Mouse (Mus musculus): ENCODE results near the gene Alcam. TPM values are rescaled to one million over a fixed set of nuclear protein-coding genes. Genes with fewer than 3 reads are reported as not detected.

The Alcam gene
- polyA plus RNA-seq, 1 experiment from 2014 or later = 18.2 TPM

DNA sequence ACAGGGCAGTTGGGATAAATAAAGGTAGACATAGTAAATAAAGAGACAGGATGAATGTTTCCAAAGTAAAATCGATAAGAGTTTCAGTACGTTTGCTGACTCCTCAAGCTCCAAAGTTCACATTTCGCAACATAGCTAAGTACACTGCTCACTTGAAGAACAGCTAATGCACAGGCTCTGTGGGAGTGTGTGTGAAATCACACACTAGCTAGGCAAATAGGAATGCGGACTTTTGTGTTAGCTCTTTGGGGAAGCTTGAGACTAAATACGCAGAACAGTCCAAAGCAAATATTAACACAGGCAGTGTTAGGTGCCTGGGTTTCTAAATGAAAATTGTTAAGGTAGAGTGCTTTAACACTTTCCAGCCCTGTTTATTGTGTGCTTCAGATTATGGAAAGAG, 120.2 kb downstream of the Alcam start:
- Histone ChIP-seq H3K27me3 (replicated peaks) (no peaks in the 10 kb centered on the region), H3K27ac (peak overlapping the region; percentile 48; the same call in 1 of the 2 replicates), H3K9ac (no peak overlapping the region), H3K9me3 (no peaks in the 10 kb centered on the region), H3K4me1 (replicated peaks) (no peaks in the 10 kb centered on the region), H3K4me3 (replicated peaks) (no peak overlapping the region), H3K4me2 (replicated peaks) (no peak overlapping the region), H3K36me3 (no peaks in the 10 kb centered on the region)
- 52% methylated on average over 5 of the region's 5 CpGs for WGBS
- ATAC-seq = peak; percentile 97

DNA sequence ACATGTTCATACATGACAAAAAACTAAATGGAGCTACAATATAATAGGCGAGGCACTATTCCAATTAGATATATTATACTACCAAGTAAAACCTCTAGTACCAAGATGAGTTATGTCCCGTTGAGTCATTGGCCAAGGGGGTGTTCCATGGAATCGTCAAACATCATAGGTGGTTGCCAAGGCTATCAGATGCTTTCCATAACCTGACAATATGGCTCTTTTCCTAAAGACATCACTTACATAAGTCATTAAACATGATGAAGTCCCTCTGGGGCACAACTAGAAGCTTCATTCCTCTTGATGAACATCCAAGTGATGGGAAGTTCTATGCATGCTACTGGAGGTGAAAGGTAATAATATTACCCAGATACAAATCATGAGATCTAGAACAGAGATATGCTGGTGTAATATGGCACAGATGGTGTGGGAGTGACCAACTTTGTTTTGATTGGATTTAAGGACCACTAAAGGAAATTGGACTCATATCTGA, 122.5 kb downstream of the Alcam start:
- Histone ChIP-seq H3K9me3 (no peaks in the 10 kb centered on the region), H3K27ac (no peak overlapping the region), H3K4me1 (replicated peaks) (no peaks in the 10 kb centered on the region), H3K4me3 (replicated peaks) (no peak overlapping the region), H3K9ac (no peak overlapping the region), H3K27me3 (replicated peaks) (no peaks in the 10 kb centered on the region), H3K36me3 (no peaks in the 10 kb centered on the region), H3K4me2 (replicated peaks) (no peak overlapping the region)
- 87% methylated on average over 3 of the region's 3 CpGs for WGBS
- ATAC-seq = no peak

DNA sequence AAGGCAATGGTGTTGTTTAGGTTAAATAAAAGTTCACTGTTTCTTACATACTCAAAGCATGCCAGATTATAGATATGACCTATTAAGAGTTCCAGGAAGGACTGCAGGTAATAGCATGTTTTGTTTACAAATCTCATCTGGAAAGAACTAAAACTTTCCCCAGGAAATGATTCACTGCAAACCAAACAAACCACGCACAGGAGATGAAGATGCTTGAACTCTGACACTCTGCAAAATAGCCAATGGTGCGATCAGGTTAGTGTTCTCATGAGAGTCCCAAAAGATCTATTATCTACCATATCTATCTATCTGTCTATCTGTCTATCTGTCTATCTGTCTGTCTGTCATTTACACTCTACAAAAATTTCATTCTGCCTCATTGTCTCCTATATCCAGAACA, 124.5 kb downstream of the Alcam start:
- Histone ChIP-seq H3K36me3 (no peaks in the 10 kb centered on the region), H3K4me3 (replicated peaks) (no peak overlapping the region), H3K4me1 (replicated peaks) (no peaks in the 10 kb centered on the region), H3K27me3 (replicated peaks) (no peaks in the 10 kb centered on the region), H3K27ac (no peak overlapping the region), H3K4me2 (replicated peaks) (no peak overlapping the region), H3K9me3 (no peaks in the 10 kb centered on the region), H3K9ac (no peak overlapping the region)
- WGBS = 30% methylated on average over 2 of the region's 2 CpGs
- ATAC-seq = no peak

DNA sequence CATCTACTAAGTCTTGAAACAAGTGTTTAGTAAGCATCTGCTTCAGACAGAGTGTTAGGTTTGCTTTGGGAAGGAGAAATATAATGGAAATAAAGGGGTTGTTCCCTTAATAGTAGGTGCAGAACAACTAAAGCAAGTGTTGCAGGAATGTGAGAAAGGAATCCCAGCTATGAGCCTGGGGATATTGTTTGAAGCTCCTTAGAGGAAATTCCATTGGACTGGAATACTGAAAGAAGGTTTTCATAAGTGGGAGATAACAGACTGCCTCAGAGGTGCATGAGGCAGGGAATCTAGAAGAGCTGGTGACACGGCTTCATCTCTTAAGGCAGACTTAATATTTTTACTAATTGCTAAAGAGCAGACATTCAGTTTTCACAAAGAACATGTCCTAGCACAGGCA, 134.6 kb downstream of the Alcam start:
- H3K9me3 ChIP-seq = no peaks in the 10 kb centered on the region
- H3K36me3 ChIP-seq = no peaks in the 10 kb centered on the region
- 65% methylated on average over 1 of the region's 1 CpGs for WGBS
- no peak overlapping the region for H3K9ac ChIP-seq
- H3K4me2 ChIP-seq (replicated peaks) = no peak overlapping the region
- H3K4me1 ChIP-seq (replicated peaks) = no peaks in the 10 kb centered on the region
- H3K27me3 ChIP-seq (replicated peaks) = no peaks in the 10 kb centered on the region
- no peak for ATAC-seq
- no peak overlapping the region for H3K4me3 ChIP-seq (replicated peaks)
- no peak overlapping the region for H3K27ac ChIP-seq

DNA sequence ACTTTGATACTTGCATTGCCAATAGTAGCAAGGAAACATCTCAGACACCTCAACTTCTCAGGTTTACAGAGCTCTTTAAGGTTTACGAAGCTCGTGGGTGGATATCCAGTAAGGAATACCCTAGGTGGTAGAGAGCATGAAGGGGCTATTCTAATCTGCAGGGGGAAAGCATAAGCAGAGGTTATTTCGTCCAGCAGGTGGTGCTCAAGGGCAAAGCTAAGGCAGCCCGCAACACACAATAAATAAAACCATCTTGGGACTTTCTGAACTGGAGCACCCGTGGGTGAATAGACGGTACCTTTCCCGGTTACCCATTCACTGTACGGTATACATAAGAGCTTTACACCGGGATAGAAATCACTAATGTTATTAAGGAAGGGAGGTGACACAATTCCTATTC, 142.8 kb downstream of the Alcam start:
- H3K4me1 ChIP-seq (replicated peaks) = no peaks in the 10 kb centered on the region
- H3K4me3 ChIP-seq (replicated peaks) = no peak overlapping the region
- no peak overlapping the region for H3K27ac ChIP-seq
- no peak overlapping the region; the same call in 1 of the 2 replicates for H3K4me2 ChIP-seq (replicated peaks)
- WGBS = 20% methylated on average over 9 of the region's 9 CpGs
- H3K9me3 ChIP-seq = no peaks in the 10 kb centered on the region
- no peaks in the 10 kb centered on the region for H3K27me3 ChIP-seq (replicated peaks)
- H3K9ac ChIP-seq = no peak overlapping the region
- peak; percentile 84; the same call in 1 of the 2 replicates for ATAC-seq
- no peaks in the 10 kb centered on the region for H3K36me3 ChIP-seq

DNA sequence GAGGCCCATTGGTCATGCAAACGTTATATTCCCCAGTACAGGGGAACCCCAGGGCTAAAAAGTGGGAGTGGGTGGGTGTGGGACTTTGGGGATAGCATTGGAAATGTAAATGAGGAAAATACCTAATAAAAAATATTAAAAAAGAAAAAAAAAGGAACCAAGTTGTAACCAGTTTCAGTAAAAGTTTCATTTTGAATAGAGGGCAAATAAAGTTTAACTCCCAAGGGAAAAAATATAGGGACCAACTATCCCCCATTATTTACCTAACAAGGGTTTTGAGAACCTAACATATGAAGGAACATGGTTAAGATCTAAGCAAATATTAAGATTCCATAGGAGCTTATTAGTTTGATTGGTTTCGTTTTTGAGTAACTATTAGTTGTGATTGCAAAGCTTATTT, 146.9 kb downstream of the Alcam start:
- no peaks in the 10 kb centered on the region for H3K36me3 ChIP-seq
- no peak overlapping the region for H3K4me2 ChIP-seq (replicated peaks)
- H3K27ac ChIP-seq = no peak overlapping the region
- no peak overlapping the region for H3K4me3 ChIP-seq (replicated peaks)
- no peak overlapping the region for H3K9ac ChIP-seq
- WGBS = 84% methylated on average over 2 of the region's 2 CpGs
- no peaks in the 10 kb centered on the region for H3K27me3 ChIP-seq (replicated peaks)
- ATAC-seq = no peak
- H3K9me3 ChIP-seq = no peaks in the 10 kb centered on the region
- H3K4me1 ChIP-seq (replicated peaks) = no peaks in the 10 kb centered on the region

DNA sequence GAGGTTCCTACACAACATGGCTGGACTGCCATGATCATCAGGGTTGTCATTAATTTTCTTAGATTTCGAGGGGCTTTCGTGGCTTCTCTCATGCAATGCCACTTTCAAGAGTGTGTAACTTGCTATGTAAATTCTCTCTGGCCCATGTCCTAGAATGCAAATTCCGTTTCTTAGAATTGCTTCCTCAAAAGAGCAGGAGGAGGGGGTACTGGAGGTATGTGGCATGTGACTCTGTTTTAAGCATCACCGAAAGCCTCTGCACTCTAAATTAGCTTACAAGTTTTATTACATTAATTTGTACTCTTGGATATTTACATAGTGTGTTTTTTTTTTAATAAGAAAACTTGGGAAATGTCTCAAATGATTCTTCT, 150.4 kb downstream of the Alcam start:
- WGBS = 83% methylated on average over 4 of the region's 4 CpGs
- no peak overlapping the region for H3K4me2 ChIP-seq (replicated peaks)
- no peaks in the 10 kb centered on the region for H3K27me3 ChIP-seq (replicated peaks)
- no peak overlapping the region for H3K4me3 ChIP-seq (replicated peaks)
- H3K9ac ChIP-seq = no peak overlapping the region
- no peaks in the 10 kb centered on the region for H3K36me3 ChIP-seq
- no peak for ATAC-seq
- no peak overlapping the region for H3K27ac ChIP-seq
- H3K4me1 ChIP-seq (replicated peaks) = no peaks in the 10 kb centered on the region
- H3K9me3 ChIP-seq = no peaks in the 10 kb centered on the region

DNA sequence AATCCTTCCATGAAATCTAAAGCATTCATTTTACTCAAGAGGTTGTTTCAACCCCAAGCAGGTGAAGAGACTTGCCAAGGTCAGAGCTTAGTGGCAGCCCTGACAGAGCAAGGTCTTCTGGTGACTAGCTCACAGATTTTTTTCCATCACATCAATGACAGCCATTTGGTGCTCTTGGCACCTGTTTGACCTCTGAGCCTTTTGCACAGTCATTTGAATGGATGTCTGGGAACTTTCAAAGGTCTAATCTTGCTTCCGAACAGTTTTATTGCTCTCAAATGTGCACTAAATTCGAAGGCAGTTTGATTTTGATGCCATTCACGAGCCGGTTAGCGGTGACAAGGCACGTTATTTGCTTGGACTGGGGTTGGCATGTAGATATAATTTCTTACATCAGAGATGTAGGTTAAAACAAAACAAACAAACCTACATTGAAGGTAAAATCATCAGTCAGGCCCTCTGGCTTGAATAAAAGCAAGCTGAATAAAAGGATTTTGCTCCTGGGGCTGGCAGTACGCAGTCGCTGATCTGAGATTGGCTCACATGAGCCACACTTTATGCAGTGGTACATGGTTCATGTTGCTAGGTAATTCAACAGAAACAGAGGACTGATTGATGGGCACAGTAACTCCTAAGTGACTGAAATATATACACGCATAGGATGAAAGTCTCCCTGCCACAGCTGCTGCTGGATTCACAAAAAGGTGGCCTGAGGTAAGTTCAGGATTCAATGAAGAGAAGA, 150.9 kb downstream of the Alcam start:
- Histone ChIP-seq H3K9me3 (no peaks in the 10 kb centered on the region), H3K36me3 (no peaks in the 10 kb centered on the region), H3K4me2 (replicated peaks) (no peak overlapping the region), H3K27me3 (replicated peaks) (no peaks in the 10 kb centered on the region), H3K4me3 (replicated peaks) (no peak overlapping the region), H3K9ac (no peak overlapping the region), H3K4me1 (replicated peaks) (no peaks in the 10 kb centered on the region), H3K27ac (no peak overlapping the region)
- no peak for ATAC-seq
- 48% methylated on average over 9 of the region's 9 CpGs for WGBS

DNA sequence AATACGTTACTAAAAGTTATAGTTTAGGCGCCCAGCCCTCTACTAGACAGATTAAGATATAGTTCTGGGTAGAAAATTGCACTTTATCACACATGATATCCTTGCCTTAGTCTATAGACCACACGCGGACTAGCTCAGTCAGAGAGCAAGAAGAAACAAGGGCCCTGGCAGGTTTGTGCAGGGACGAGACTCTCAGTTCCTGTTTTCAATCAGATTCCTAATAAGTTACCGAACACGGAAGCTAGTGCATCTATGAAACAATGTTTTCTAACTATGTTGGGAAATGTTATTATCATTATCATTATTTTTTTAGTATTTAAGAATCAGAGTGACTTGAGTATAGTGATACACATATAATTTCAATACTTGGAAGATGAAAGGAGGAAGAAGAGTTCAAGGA, 152.1 kb downstream of the Alcam start:
- ATAC-seq = no peak
- no peak overlapping the region for H3K4me3 ChIP-seq (replicated peaks)
- H3K4me1 ChIP-seq (replicated peaks) = no peaks in the 10 kb centered on the region
- no peaks in the 10 kb centered on the region for H3K9me3 ChIP-seq
- no peak overlapping the region for H3K27ac ChIP-seq
- H3K4me2 ChIP-seq (replicated peaks) = no peak overlapping the region
- 82% methylated on average over 7 of the region's 7 CpGs for WGBS
- no peaks in the 10 kb centered on the region for H3K27me3 ChIP-seq (replicated peaks)
- no peak overlapping the region for H3K9ac ChIP-seq
- no peaks in the 10 kb centered on the region for H3K36me3 ChIP-seq

DNA sequence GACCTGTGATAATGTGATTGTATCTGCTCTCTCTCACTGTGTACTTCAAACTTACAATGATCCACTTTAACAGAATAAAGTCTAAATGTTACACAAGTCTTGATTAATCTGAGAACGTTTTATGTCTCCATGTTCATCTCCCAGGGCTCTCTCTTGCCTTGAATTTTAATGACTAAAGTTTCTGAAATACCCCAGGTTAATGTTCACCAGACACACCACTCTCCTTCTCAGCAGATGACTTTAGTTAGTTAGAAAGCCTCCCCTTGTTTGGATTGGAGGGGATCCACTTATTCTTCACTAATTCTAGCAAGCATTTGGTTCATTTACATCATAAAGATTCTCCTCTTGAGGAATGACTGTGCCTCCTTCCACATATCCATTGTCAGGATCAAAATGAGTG, 157.5 kb downstream of the Alcam start:
- no peak for ATAC-seq
- H3K9me3 ChIP-seq = no peaks in the 10 kb centered on the region
- no peaks in the 10 kb centered on the region for H3K36me3 ChIP-seq
- no peak overlapping the region for H3K9ac ChIP-seq
- no peaks in the 10 kb centered on the region for H3K4me1 ChIP-seq (replicated peaks)
- no peak overlapping the region for H3K4me3 ChIP-seq (replicated peaks)
- no peak overlapping the region for H3K4me2 ChIP-seq (replicated peaks)
- no peaks in the 10 kb centered on the region for H3K27me3 ChIP-seq (replicated peaks)
- 55% methylated on average over 1 of the region's 1 CpGs for WGBS
- H3K27ac ChIP-seq = no peak overlapping the region

DNA sequence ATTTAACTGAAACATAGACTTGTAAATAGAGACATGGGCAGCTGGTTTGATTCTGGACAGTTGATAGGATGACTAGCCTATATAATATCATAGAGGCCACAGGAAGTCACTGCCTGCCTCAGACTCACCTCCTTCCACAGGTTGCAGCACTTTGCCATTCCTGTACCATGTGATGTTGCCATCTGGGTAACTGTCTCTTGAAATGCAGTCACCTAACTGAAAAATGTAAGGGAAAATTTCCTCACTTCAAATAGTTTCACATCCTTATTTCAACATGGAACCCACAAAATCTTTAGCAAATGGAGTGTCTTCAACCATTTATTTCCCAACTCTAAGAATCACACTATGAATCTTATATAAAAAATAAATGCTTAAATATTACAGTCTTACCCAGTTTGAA, 158.3 kb downstream of the Alcam start:
- Histone ChIP-seq H3K9ac (no peak overlapping the region), H3K4me1 (replicated peaks) (no peaks in the 10 kb centered on the region), H3K27ac (no peak overlapping the region), H3K4me3 (replicated peaks) (no peak overlapping the region), H3K4me2 (replicated peaks) (no peak overlapping the region), H3K36me3 (no peaks in the 10 kb centered on the region), H3K9me3 (no peaks in the 10 kb centered on the region), H3K27me3 (replicated peaks) (no peaks in the 10 kb centered on the region)
- no peak for ATAC-seq

DNA sequence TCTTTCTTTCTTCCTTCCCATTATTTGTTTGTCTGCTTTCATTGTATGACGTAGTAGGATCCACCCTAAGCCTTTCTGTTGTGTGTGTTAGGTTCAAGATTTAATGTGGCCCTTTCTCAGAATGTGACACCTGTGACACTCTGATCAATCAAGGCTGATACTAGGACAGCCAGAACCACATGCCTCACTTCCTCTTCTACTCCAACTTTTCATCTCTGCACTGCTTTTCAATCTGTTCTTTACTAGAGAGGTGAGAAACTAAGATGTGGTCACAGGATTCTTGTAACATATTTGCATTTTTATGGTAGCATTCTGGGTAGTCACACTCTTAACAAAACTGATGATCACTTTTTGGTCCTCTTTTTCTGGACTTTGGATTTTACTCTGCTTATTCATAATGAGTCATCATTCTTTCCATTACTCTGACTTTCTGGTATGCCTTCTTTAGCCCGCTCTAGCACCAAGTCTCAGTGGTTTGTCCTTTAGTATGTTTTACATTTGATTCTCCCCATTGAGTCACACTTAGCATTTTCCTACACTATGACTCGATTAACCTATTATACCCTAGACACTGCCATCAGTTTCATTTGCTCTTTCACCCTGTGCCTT, 161.3 kb downstream of the Alcam start:
- Histone ChIP-seq H3K4me1 (replicated peaks) (no peaks in the 10 kb centered on the region), H3K9ac (no peak overlapping the region), H3K4me2 (replicated peaks) (no peak overlapping the region), H3K36me3 (no peaks in the 10 kb centered on the region), H3K4me3 (replicated peaks) (no peak overlapping the region), H3K27ac (no peak overlapping the region), H3K27me3 (replicated peaks) (no peaks in the 10 kb centered on the region), H3K9me3 (no peaks in the 10 kb centered on the region)
- no peak for ATAC-seq
- 88% methylated on average over 3 of the region's 3 CpGs for WGBS

DNA sequence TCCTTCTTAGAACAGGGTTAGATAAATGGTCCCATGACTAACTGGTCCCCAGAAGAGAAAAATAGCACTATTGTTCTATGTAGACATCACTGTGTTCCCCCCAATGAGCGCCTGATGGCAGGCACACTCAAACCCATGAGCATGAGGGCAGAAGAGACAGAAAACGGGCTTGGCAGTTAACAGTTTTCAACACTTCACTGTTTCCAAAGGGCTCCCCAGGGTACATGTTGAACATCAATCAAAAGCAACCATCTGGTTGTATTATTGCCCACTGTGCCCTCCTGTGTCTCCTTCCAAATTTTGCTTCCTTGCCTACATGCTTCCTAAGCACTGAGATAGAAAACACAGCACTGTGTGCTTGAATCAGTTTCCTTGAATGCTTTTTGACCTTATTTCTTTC, 173.7 kb downstream of the Alcam start:
- Histone ChIP-seq H3K9me3 (no peaks in the 10 kb centered on the region), H3K36me3 (no peaks in the 10 kb centered on the region), H3K27me3 (replicated peaks) (no peaks in the 10 kb centered on the region), H3K4me2 (replicated peaks) (no peak overlapping the region), H3K27ac (no peak overlapping the region), H3K9ac (no peak overlapping the region), H3K4me3 (replicated peaks) (no peak overlapping the region), H3K4me1 (replicated peaks) (no peaks in the 10 kb centered on the region)
- 74% methylated on average over 2 of the region's 2 CpGs for WGBS
- no peak for ATAC-seq
